In the genomic region with DNA sequence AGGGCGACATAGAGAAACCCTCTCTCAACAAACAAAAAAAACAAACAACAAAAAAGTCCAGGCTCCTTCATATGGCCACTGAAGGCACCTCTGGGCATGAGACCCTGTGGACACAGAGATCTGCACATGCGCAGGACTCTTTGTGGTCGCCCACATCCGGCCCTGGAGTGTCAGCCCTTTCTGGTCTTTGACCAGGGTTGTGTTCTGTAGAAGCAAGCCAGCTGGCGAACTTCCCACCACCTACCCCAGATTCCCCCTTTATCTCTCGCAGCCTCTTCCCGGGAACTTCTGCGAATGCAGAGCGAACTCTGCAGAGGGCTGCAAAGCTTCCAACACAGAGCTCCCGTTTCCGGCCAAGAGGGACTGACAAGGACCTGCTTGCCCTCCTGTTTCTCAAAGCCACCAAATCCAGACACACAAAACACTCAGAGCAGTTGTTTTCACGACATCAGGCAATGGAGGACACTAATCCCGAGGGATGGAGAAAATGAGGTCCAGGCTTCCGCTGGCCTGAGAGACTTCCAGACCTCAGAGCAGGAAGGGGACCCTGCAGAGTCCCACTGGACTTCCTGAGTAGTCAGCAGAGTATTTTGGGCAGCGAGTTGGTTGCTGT, we compare ENCODE assay signal across 11 mouse cellular contexts. TPM values are rescaled to one million over a fixed set of nuclear protein-coding genes. Genes with fewer than 3 reads are reported as not detected.
DNase-seq lines count a peak whose midpoint lies in the region; ATAC-seq and TF ChIP-seq lines count a peak whose summit lies in the region.
"Had no signal": no experiment of that assay in that cellular context is flagged by ENCODE, and none has a peak within 500 bp of the region (broad histone marks: within the 10 kb centered on the region; RNA-seq: fewer than 3 reads in every experiment).

No protein-coding gene starts in this region.

- no peak overlapping the region for H3K9ac ChIP-seq in hindbrain, postnatal 0 days (replicated peaks; ENCODE audit: low read length)
- H3K9ac ChIP-seq in hindbrain, embryonic 14.5 days: no peak overlapping the region
- 0 out of 2 replicates have a peak overlapping the region, but pooled peaks have one; percentile 2 for H3K9ac ChIP-seq in heart, postnatal 0 days (replicated peaks; ENCODE audit: low read depth, low read length)
- H3K9ac ChIP-seq: embryonic facial prominence, embryonic 12.5 days; midbrain, embryonic 12.5 days had no signal

- no peaks in the 10 kb centered on the region for H3K4me1 ChIP-seq in hindbrain, postnatal 0 days (ENCODE audit: insufficient read depth, low read length)
- no peaks in the 10 kb centered on the region for H3K4me1 ChIP-seq in hindbrain, embryonic 14.5 days (replicated peaks; ENCODE audit: control insufficient read depth, insufficient read depth, low read length)
- peaks cover 6% of the 10 kb centered on the region; the same call in 1 of the 2 replicates for H3K4me1 ChIP-seq in heart, postnatal 0 days (ENCODE audit: control insufficient read depth, insufficient read depth)
- H3K4me1 ChIP-seq: midbrain, embryonic 12.5 days had no signal

- WGBS in hindbrain, postnatal 0 days: 41% methylated on average over 15 of the region's 15 CpGs
- 70% methylated on average over 15 of the region's 15 CpGs for WGBS in hindbrain, embryonic 14.5 days
- WGBS in heart, postnatal 0 days: 9% methylated on average over 15 of the region's 15 CpGs

- DNase-seq in hindbrain, postnatal 0 days (ENCODE audit: low spot score): peak; percentile 55
- DNase-seq in hindbrain, embryonic 14.5 days (ENCODE audit: low spot score): no peak
- DNase-seq in brain, adult 2 months (ENCODE audit: low read depth, low spot score): peak; percentile 35
- DNase-seq in heart, postnatal 0 days (ENCODE audit: low spot score): peak; percentile 93
- peak; percentile 63 for DNase-seq in layer of hippocampus, adult 11-12 months (ENCODE audit: low spot score)
- peak; percentile 78 for DNase-seq in lung, postnatal 14 days
- peak; percentile 54 to 73 for DNase-seq in spleen, postnatal 4 days (ENCODE audit: low spot score in 2 of 2)

- H3K4me3 ChIP-seq in hindbrain, postnatal 0 days (ENCODE audit: low read length): no peak overlapping the region
- no peak overlapping the region for H3K4me3 ChIP-seq in hindbrain, embryonic 14.5 days (replicated peaks; ENCODE audit: low read length)
- H3K4me3 ChIP-seq in heart, postnatal 0 days (ENCODE audit: low read depth, low read length): no peak overlapping the region
- H3K4me3 ChIP-seq: embryonic facial prominence, embryonic 12.5 days; midbrain, embryonic 12.5 days had no signal

- no peak overlapping the region for H3K4me2 ChIP-seq in hindbrain, postnatal 0 days (ENCODE audit: low read depth, low read length)
- H3K4me2 ChIP-seq in hindbrain, embryonic 14.5 days (replicated peaks): no peak overlapping the region
- peak overlapping the region; percentile 46 for H3K4me2 ChIP-seq in heart, postnatal 0 days (ENCODE audit: low read depth, low read length)
- H3K4me2 ChIP-seq: embryonic facial prominence, embryonic 12.5 days; midbrain, embryonic 12.5 days had no signal

- ATAC-seq in hindbrain, postnatal 0 days: peak; percentile 71; the same call in 1 of the 2 replicates
- ATAC-seq in hindbrain, embryonic 14.5 days (ENCODE audit: low FRiP score): no peak
- ATAC-seq in heart, postnatal 0 days (ENCODE audit: insufficient read depth, low read depth): peak; percentile 92
- no peak for ATAC-seq in erythroblast, adult 5-6 weeks (replicated peaks; ENCODE audit: low FRiP score, poor library complexity, severe bottlenecking)

- no peaks in the 10 kb centered on the region for H3K9me3 ChIP-seq in hindbrain, postnatal 0 days (ENCODE audit: low read length)
- no peaks in the 10 kb centered on the region for H3K9me3 ChIP-seq in hindbrain, embryonic 14.5 days (ENCODE audit: control insufficient read depth, low read length)
- no peaks in the 10 kb centered on the region for H3K9me3 ChIP-seq in heart, postnatal 0 days (replicated peaks; ENCODE audit: control insufficient read depth, low read length)
- H3K9me3 ChIP-seq: embryonic facial prominence, embryonic 12.5 days; G1E; midbrain, embryonic 12.5 days had no signal

- TF ChIP-seq CTCF in hindbrain, postnatal 0 days (IDR thresholded peaks at IDR 0.05; ENCODE audit: low read depth): no peak
- no peak for TF ChIP-seq CTCF in heart, postnatal 0 days (IDR thresholded peaks at IDR 0.05; ENCODE audit: low read depth)

- TF ChIP-seq EP300 in heart, postnatal 0 days (IDR thresholded peaks at IDR 0.05; ENCODE audit: low read depth): 0 out of 2 replicates have a peak, but pooled peaks have one; percentile 72

- H3K27me3 ChIP-seq in hindbrain, postnatal 0 days (ENCODE audit: insufficient read depth, low read length): no peaks in the 10 kb centered on the region
- H3K27me3 ChIP-seq in hindbrain, embryonic 14.5 days (ENCODE audit: control insufficient read depth, insufficient read depth, low read length): no peaks in the 10 kb centered on the region
- no peaks in the 10 kb centered on the region for H3K27me3 ChIP-seq in heart, postnatal 0 days (ENCODE audit: control insufficient read depth, insufficient read depth, low read length)
- H3K27me3 ChIP-seq: embryonic facial prominence, embryonic 12.5 days; midbrain, embryonic 12.5 days had no signal

- no peaks in the 10 kb centered on the region for H3K36me3 ChIP-seq in hindbrain, postnatal 0 days (ENCODE audit: insufficient read depth, low read length)
- no peaks in the 10 kb centered on the region for H3K36me3 ChIP-seq in hindbrain, embryonic 14.5 days (replicated peaks; ENCODE audit: control insufficient read depth, insufficient read depth)
- H3K36me3 ChIP-seq in heart, postnatal 0 days (replicated peaks; ENCODE audit: control insufficient read depth, insufficient read depth, low read length): no peaks in the 10 kb centered on the region
- H3K36me3 ChIP-seq: embryonic facial prominence, embryonic 12.5 days; G1E; midbrain, embryonic 12.5 days had no signal

- H3K27ac ChIP-seq in hindbrain, postnatal 0 days: peak overlapping the region; percentile 49; the same call in 1 of the 2 replicates
- no peak overlapping the region for H3K27ac ChIP-seq in hindbrain, embryonic 14.5 days
- H3K27ac ChIP-seq in heart, postnatal 0 days (ENCODE audit: low read depth): peak overlapping the region; percentile 77
- H3K27ac ChIP-seq: embryonic facial prominence, embryonic 12.5 days; midbrain, embryonic 12.5 days had no signal

RNA-seq across cellular contexts. Expression of a gene that starts 8.7 kb away (rescaled TPM):
- 15.4 and 16.0 TPM in 2 replicates for total RNA-seq in hindbrain, postnatal 0 days (2014; rRNA removed)
- polyA plus RNA-seq in hindbrain, postnatal 0 days (2015; fragmentation: Nextera tagmentation; extraction: Ambion mirVana): 7.8 and 8.0 TPM in 2 replicates
- 7.2 and 12.0 TPM in 2 replicates for polyA plus RNA-seq in hindbrain, embryonic 14.5 days (2014; fragmentation: Nextera tagmentation; extraction: Ambion mirVana)
- 3.4 and 5.1 TPM in 2 replicates for total RNA-seq in heart, postnatal 0 days (2014; rRNA removed; ENCODE audit: low replicate concordance)
- 2.7 and 2.8 TPM in 2 replicates for polyA plus RNA-seq in heart, postnatal 0 days (2015; fragmentation: Nextera tagmentation; extraction: Ambion mirVana)
- not detected in 2 replicates for total RNA-seq in erythroblast, adult 5-6 weeks (2015; ENCODE audit: low replicate concordance)
- total RNA-seq in erythroblast, adult 5-6 weeks (2017; ENCODE audit: low replicate concordance): not detected in 2 replicates
- polyA plus RNA-seq: G1E had no signal

RNA-seq across cellular contexts. Expression of a gene that starts 18.6 kb away (rescaled TPM):
- total RNA-seq in hindbrain, postnatal 0 days (2014; rRNA removed): not detected in 2 replicates
- polyA plus RNA-seq in hindbrain, postnatal 0 days (2015; fragmentation: Nextera tagmentation; extraction: Ambion mirVana): 4.7 and 5.4 TPM in 2 replicates
- polyA plus RNA-seq in hindbrain, embryonic 14.5 days (2014; fragmentation: Nextera tagmentation; extraction: Ambion mirVana): 2.1 and 3.0 TPM in 2 replicates
- not detected in 2 replicates for total RNA-seq in heart, postnatal 0 days (2014; rRNA removed; ENCODE audit: low replicate concordance)
- polyA plus RNA-seq in heart, postnatal 0 days (2015; fragmentation: Nextera tagmentation; extraction: Ambion mirVana): 3.5 and 3.9 TPM in 2 replicates
- total RNA-seq in erythroblast, adult 5-6 weeks (2015; ENCODE audit: low replicate concordance): not detected in 2 replicates
- not detected in 2 replicates for total RNA-seq in erythroblast, adult 5-6 weeks (2017; ENCODE audit: low replicate concordance)
- total RNA-seq: G1E had no signal
- polyA plus RNA-seq: midbrain, embryonic 12.5 days had no signal

RNA-seq across cellular contexts. Expression of a gene that starts 53.9 kb away (rescaled TPM):
- 33.8 and 37.1 TPM in 2 replicates for total RNA-seq in hindbrain, postnatal 0 days (2014; rRNA removed)
- 40.5 and 42.5 TPM in 2 replicates for polyA plus RNA-seq in hindbrain, postnatal 0 days (2015; fragmentation: Nextera tagmentation; extraction: Ambion mirVana)
- polyA plus RNA-seq in hindbrain, embryonic 14.5 days (2014; fragmentation: Nextera tagmentation; extraction: Ambion mirVana): 48.5 and 51.7 TPM in 2 replicates
- 20.4 and 25.6 TPM in 2 replicates for total RNA-seq in heart, postnatal 0 days (2014; rRNA removed; ENCODE audit: low replicate concordance)
- 19.5 and 21.3 TPM in 2 replicates for polyA plus RNA-seq in heart, postnatal 0 days (2015; fragmentation: Nextera tagmentation; extraction: Ambion mirVana)
- 17.7 and 23.6 TPM in 2 replicates for total RNA-seq in erythroblast, adult 5-6 weeks (2015; ENCODE audit: low replicate concordance)
- total RNA-seq in erythroblast, adult 5-6 weeks (2017; ENCODE audit: low replicate concordance): 41.7 and 52.3 TPM in 2 replicates

Comparison
In these comparisons a context has a peak if more than half of its experiments do, and no peak if none do; other contexts are left out.
1. ATAC-seq: peak in hindbrain, postnatal 0 days (single experiment) and heart, postnatal 0 days (single experiment); none in hindbrain, embryonic 14.5 days (single experiment) and erythroblast, adult 5-6 weeks (single experiment).